Mouse (Mus musculus) liver, embryonic 11.5 days (tissue): ENCODE results near the gene Sp6. TPM values are rescaled to one million over a fixed set of nuclear protein-coding genes. Genes with fewer than 3 reads are reported as not detected.
A peak's percentile ranks its signal among the peaks of the same experiment; 100 is the strongest.

ENCODE experiments used
- ATAC-seq: fragments of 200-750 bp; cut with Nextera tagmentation; replicated peaks from 2 replicates; pipeline ENCODE4 v1.8.0; 2017; ENCODE audit warnings: moderate number of reproducible peaks, mild to moderate bottlenecking, moderate TSS enrichment, moderate library complexity; ENCODE audit not compliant: low FRiP score
- DNase-seq: peaks from one replicate; pipeline ENCODE4 v3.0.0-alpha.2; 2017; ENCODE audit warnings: low spot score
- H3K27ac ChIP-seq: fragments of 300-500 bp; sonication (generic); 2 replicates; pipeline ENCODE4 v1.5.1; 2014; ENCODE audit warnings: mild to moderate bottlenecking, low read depth, low read length, control low read depth
- H3K27me3 ChIP-seq: fragments of 300-500 bp; sonication (generic); replicated peaks from 2 replicates; pipeline ENCODE4 v1.6.1; 2014; ENCODE audit warnings: low read length, mixed read lengths; ENCODE audit not compliant: control insufficient read depth, insufficient read depth
- H3K36me3 ChIP-seq: fragments of 300-500 bp; sonication (generic); 2 replicates; pipeline ENCODE4 v1.6.1; 2014; ENCODE audit warnings: mild to moderate bottlenecking, low read length, moderate library complexity, mixed read lengths; ENCODE audit not compliant: control insufficient read depth, insufficient read depth
- H3K4me1 ChIP-seq: fragments of 300-500 bp; sonication (generic); replicated peaks from 2 replicates; pipeline ENCODE4 v1.6.1; 2014; ENCODE audit warnings: low read length, mixed read lengths; ENCODE audit not compliant: control insufficient read depth, insufficient read depth
- H3K4me2 ChIP-seq: fragments of 300-500 bp; sonication (generic); 2 replicates; pipeline ENCODE4 v1.6.1; 2014; ENCODE audit warnings: mild to moderate bottlenecking, control low read depth, moderate library complexity
- H3K4me3 ChIP-seq: fragments of 300-500 bp; sonication (generic); 2 replicates; pipeline ENCODE4 v1.5.1; 2014; ENCODE audit warnings: low read depth, low read length, control low read depth
- H3K9ac ChIP-seq: fragments of 300-500 bp; sonication (generic); 2 replicates; pipeline ENCODE4 v1.6.1; 2014; ENCODE audit warnings: low read depth, low read length, control low read depth
- H3K9me3 ChIP-seq: fragments of 300-500 bp; sonication (generic); 2 replicates; pipeline ENCODE4 v1.6.1; 2016; ENCODE audit warnings: low read length, inconsistent platforms, mixed read lengths; ENCODE audit not compliant: control insufficient read depth
- WGBS: fragments of 180-500 bp; shearing (Covaris S2); extraction: QIAGEN DNeasy Blood & Tissue Kit; methylation state at CpG from one replicate; pipeline ENCODE4 v1.1.7; 2014; 5-methylcytosine and 5-hydroxymethylcytosine counted together
- polyA plus RNA-seq: library from polyadenylated mRNA; unstranded; fragments of >200 nt; fragmentation: Nextera tagmentation; extraction: Ambion mirVana; gene quantifications from 2 replicates; pipeline ENCODE4 v1.2.1, GENCODE M21; 2014

The Sp6 gene
- polyA plus RNA-seq, 1 experiment from 2014 or later: not detected

DNA sequence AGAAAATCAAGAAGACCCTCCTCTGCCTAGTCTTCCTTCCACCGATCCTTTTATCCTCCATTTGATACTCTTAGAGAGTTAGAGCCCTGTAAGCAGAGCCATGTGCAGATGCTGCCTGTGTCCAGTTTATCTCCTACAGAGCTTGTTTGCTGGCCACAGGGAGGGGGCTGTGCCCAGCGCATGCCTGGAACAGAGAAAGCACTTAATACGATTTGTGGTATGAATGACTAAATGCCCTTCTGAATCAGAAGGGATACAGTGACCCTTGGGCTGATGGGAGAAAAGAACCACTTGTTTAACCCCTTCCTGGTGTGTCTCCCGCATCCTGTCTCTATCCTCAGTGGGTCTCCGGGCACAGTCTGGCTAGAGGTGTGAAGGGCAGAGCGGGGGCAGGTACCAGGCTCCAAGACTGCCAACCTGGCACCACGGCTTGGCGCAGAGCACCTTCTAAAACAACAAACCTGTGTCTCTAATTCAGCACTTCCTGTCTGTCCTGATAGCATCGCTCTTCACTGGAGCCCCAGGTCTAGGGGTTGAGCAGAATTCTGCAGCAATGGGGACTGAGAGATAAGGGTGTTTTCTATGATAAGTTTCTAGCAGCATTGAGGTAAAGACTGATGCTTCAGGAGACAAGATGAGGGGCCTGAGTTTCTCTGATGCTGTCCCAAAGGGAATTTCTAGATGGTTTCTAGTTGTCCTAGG lies 6.0 kb upstream of the Sp6 start:
- no peak overlapping the region for H3K4me2 ChIP-seq
- 52% methylated on average over 9 of the region's 9 CpGs for WGBS

DNA sequence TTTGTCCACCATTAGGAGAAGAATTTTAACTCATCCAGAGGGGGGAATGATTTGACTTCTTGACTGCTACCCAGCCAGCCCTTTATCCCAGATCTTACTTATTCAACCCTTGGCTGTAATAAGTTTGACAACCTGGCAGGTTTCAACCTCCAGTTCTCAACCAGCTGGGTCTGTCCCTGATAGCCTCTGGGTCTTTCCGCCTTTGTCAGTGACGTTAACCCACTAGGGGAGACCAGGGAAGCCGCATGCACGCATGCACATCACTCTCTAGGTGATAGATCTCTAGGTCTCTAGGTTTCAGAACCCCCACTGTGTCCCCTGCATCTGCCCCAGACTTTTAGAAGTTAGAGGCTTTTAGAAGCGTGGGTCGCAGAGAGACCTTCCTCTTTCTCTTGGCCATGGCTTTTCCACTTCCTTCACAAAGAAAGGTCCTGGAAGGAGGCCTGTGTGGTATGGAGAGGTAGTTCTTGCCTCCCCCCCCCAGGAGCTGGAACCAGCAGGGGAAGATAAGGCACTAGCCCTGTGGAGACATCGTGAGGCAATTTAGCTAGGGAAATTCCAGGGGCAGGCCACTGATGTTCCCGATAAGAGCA lies 3.9 kb upstream of the Sp6 start:
- H3K36me3 ChIP-seq: no peaks in the 10 kb centered on the region
- ATAC-seq: no peak
- no peak overlapping the region for H3K4me3 ChIP-seq
- H3K27me3 ChIP-seq: peaks cover 58% of the 10 kb centered on the region
- H3K4me1 ChIP-seq: peaks cover 5% of the 10 kb centered on the region
- no peaks in the 10 kb centered on the region for H3K9me3 ChIP-seq
- 22% methylated on average over 8 of the region's 8 CpGs for WGBS
- no peak overlapping the region for H3K4me2 ChIP-seq
- no peak for DNase-seq
- no peak overlapping the region for H3K9ac ChIP-seq
- H3K27ac ChIP-seq: no peak overlapping the region

More for the DNA sequence above, 6.0 kb upstream of the Sp6 start:
- H3K36me3 ChIP-seq: no peaks in the 10 kb centered on the region
- H3K27ac ChIP-seq: no peak overlapping the region
- no peak overlapping the region for H3K9ac ChIP-seq
- peaks cover 5% of the 10 kb centered on the region for H3K4me1 ChIP-seq
- peaks cover 46% of the 10 kb centered on the region for H3K27me3 ChIP-seq
- no peaks in the 10 kb centered on the region for H3K9me3 ChIP-seq
- no peak for DNase-seq
- no peak overlapping the region for H3K4me3 ChIP-seq
- ATAC-seq: no peak

DNA sequence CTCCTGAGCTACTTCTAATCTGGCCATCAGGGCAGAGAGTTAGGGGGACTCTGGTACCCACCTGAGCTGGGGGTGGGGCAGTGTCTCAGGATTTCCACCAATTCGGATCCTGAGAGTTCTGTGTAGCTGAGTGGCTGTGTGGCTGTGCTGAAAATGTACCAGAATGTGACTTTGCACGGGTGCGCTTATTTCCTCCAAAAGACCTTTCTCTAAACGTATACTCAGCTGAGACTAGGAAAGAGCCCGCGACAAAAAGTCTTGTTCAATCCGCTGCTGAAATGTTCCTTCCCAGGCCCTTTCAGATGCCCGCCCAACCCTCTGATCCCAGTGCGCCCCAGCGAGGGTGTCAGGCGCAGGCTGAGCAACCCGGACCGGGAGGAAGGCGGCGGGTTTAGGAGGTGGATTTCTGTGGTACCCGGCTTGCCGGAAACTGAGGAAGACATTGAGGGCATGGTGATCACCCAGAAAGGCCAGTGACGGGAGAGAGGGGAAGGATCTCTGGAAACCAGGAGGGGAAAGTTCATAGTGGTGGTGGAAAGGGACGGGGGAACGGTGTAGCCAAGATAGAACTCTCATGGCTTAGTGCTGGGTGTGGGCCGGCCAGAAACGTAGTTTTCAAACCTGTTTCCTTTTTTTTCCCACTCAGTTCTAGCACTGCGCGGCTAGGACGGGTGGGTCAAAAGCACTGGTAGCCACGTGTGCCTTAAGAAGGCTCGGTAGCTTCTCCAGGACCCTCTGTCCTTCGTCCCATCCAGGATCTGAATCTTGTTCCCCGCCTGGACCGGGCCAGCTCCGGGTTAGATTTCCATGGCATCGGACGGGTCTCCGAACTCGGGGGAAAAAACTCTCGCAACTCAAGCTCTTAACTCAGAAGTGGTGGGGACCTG lies 4.7 kb downstream of the Sp6 start:
- H3K9ac ChIP-seq: no peak overlapping the region
- H3K9me3 ChIP-seq: no peaks in the 10 kb centered on the region
- ATAC-seq (no peak), DNase-seq (no peak)
- H3K4me1 ChIP-seq: peaks cover 10% of the 10 kb centered on the region
- no peaks in the 10 kb centered on the region for H3K36me3 ChIP-seq
- peak overlapping the region; percentile 31 for H3K4me3 ChIP-seq
- 2% methylated on average over 36 of the region's 36 CpGs for WGBS
- H3K4me2 ChIP-seq: peak overlapping the region; percentile 61
- H3K27ac ChIP-seq: no peak overlapping the region
- peaks cover 95% of the 10 kb centered on the region for H3K27me3 ChIP-seq

DNA sequence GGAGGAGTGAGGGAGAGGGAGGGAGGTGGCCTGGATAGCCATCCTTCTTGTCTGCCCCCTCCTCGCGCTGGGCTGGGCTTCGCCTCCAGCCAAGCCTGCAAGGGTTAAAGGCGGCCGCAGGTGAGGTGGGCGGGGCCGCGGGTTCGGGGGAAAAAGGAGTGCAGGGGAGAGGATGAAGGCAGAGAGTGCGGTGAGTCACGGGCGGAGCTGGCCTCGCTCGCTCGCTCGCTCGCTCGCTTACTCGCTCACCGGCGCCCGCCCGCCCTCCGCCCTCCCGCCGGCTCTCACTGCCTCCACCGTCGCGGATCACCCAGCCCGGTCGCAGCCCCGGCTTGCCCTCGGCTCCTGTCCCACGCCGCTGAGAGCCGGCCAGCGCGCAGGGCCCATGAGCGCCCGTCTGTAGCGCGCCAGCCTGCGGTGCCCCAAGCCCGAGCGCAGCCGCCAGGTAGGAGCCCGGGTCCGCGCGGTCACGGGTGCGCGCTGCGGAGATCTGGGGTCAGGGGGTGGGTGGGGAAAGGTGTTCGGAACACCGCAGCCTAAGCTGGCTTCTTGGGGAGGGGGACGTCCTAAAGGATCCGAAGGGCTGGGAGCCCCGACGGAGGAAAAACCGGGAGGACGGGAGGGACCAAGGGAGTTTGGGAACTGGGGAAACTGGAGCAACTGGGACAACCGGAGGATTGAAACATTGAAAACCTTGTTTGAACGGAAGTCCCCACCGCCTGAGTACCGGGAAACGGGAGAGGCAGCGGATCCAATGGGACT lies 5.6 kb downstream of the Sp6 start:
- Histone ChIP-seq H3K9me3 (no peaks in the 10 kb centered on the region), H3K36me3 (no peaks in the 10 kb centered on the region), H3K27me3 (peaks cover 96% of the 10 kb centered on the region), H3K27ac (no peak overlapping the region), H3K4me3 (peak overlapping the region; percentile 31), H3K4me2 (peak overlapping the region; percentile 61), H3K9ac (no peak overlapping the region), H3K4me1 (peaks cover 10% of the 10 kb centered on the region)
- 2% methylated on average over 60 of the region's 68 CpGs for WGBS
- ATAC-seq (no peak), DNase-seq (no peak)

DNA sequence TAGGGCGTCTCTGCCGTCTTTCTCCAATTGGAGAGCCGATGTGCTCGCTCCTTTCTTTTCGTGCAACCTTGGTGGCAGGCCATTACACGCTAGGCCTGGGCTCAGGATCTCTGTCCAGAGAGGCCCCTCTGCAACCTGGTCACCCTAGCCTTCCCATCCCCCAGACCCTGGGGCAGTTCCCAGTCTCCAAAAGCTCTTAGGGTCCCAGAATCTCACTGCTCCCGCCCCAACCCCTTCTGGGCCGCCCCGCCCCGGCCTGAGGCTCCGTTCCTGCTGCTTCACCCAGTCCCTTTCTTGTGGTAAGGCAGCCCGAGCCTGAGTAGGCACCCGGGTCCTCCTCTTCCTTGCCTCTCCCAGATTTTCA lies 6.1 kb downstream of the Sp6 start:
- H3K9ac ChIP-seq: no peak overlapping the region
- no peak for DNase-seq
- no peak for ATAC-seq
- peaks cover 10% of the 10 kb centered on the region for H3K4me1 ChIP-seq
- no peak overlapping the region for H3K27ac ChIP-seq
- WGBS: 6% methylated on average over 13 of the region's 13 CpGs
- no peak overlapping the region for H3K4me2 ChIP-seq
- peaks cover 96% of the 10 kb centered on the region for H3K27me3 ChIP-seq
- no peak overlapping the region; the same call in 1 of the 2 replicates for H3K4me3 ChIP-seq
- no peaks in the 10 kb centered on the region for H3K9me3 ChIP-seq
- H3K36me3 ChIP-seq: no peaks in the 10 kb centered on the region

DNA sequence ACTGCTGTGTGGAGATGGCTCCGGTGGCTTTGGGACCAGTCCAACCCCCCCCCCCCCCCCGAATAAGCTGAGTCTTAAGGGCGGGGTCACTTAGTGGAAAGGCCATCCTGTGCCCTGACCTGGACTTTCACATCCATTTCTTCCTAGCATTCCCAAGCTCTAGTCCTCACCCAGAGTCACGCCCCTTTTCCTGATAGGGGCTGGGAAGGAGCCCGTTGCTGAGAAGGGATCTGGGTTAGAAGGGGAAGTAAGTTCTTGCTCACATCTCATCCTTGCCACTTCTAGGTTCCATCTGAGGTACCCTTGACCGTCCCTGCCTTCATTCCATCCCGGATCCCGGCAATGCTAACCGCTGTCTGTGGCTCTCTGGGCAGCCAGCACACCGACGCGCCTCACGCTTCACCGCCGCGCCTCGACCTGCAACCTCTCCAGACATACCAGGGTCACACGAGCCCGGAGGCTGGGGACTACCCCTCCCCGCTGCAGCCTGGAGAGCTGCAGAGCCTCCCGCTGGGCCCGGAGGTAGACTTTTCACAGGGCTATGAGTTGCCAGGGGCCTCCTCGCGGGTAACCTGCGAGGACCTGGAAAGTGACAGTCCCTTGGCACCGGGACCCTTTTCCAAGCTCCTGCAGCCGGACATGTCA lies 8.0 kb downstream of the Sp6 start:
- WGBS: 4% methylated on average over 27 of the region's 27 CpGs
- DNase-seq: peak; percentile 56
- H3K4me2 ChIP-seq: peak overlapping the region; percentile 83

DNA sequence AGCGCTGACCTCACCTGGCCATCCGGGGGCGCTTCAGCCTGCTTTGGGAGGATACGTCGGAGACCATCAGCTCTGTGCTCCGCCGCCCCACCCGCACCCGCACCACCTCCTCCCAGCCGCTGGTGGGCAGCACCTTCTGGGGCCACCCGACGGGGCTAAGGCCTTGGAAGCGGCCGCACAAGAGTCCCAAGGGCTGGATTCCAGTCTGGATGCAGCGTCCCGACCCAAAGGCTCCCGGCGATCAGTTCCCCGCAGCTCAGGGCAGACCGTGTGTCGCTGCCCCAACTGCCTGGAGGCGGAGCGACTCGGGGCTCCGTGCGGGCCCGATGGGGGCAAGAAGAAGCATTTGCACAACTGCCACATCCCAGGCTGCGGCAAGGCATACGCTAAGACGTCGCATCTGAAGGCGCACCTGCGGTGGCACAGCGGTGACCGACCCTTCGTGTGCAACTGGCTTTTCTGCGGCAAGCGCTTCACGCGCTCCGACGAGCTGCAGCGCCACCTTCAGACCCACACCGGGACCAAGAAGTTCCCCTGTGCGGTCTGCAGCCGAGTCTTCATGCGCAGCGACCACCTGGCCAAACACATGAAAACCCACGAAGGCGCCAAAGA lies 8.8 kb downstream of the Sp6 start:
- Histone ChIP-seq H3K27me3 (peaks cover 85% of the 10 kb centered on the region), H3K36me3 (no peaks in the 10 kb centered on the region), H3K9ac (peak overlapping the region; percentile 59), H3K4me2 (peak overlapping the region; percentile 83), H3K4me1 (peaks cover 14% of the 10 kb centered on the region), H3K4me3 (peak overlapping the region; percentile 60), H3K9me3 (no peaks in the 10 kb centered on the region), H3K27ac (no peak overlapping the region)
- peak; percentile 75 for DNase-seq
- peak; percentile 59 for ATAC-seq
- under 1% methylated on average over 50 of the region's 50 CpGs for WGBS

More for the DNA sequence above, 8.0 kb downstream of the Sp6 start:
- Histone ChIP-seq H3K27me3 (peaks cover 93% of the 10 kb centered on the region), H3K36me3 (no peaks in the 10 kb centered on the region), H3K9me3 (no peaks in the 10 kb centered on the region), H3K4me1 (peaks cover 14% of the 10 kb centered on the region), H3K27ac (no peak overlapping the region), H3K4me3 (peak overlapping the region; percentile 60), H3K9ac (no peak overlapping the region)
- ATAC-seq: no peak
